Mouse (Mus musculus): ENCODE results near the gene Zzef1. TPM values are rescaled to one million over a fixed set of nuclear protein-coding genes. Genes with fewer than 3 reads are reported as not detected.

Gene Zzef1
- polyA plus RNA-seq, 1 experiment from 2014 or later = 6.9 TPM

- TF ChIP-seq CTCF (IDR thresholded peaks at IDR 0.05; ENCODE audit: low read depth) = no peak
Measured at GRCm38 (mm10) chr11:72801182-72801581, 5.2 kb downstream of the Zzef1 start.

GRCm38 (mm10) chr11:72803038-72803437, 7.0 kb downstream of the Zzef1 start:
- Histone ChIP-seq H3K9me3 (replicated peaks; ENCODE audit: low read length) (no peaks in the 10 kb centered on the region), H3K4me3 (replicated peaks; ENCODE audit: low read depth, low read length) (no peak overlapping the region), H3K27ac (no peak overlapping the region), H3K4me2 (ENCODE audit: low read length) (no peak overlapping the region), H3K36me3 (ENCODE audit: insufficient read depth, low read length) (no peaks in the 10 kb centered on the region), H3K27me3 (ENCODE audit: insufficient read depth, low read length) (no peaks in the 10 kb centered on the region), H3K4me1 (replicated peaks; ENCODE audit: insufficient read depth, low read length) (no peaks in the 10 kb centered on the region), H3K9ac (ENCODE audit: low read depth, low read length) (no peak overlapping the region)
- DNase-seq (ENCODE audit: low spot score) = no peak
- ATAC-seq (replicated peaks; ENCODE audit: low FRiP score, low read depth) = no peak
- 71% methylated on average over 3 of the region's 3 CpGs for WGBS
- no peak for TF ChIP-seq CTCF (IDR thresholded peaks at IDR 0.05; ENCODE audit: low read depth)

More at GRCm38 (mm10) chr11:72801182-72801581, 5.2 kb downstream of the Zzef1 start:
- ATAC-seq (replicated peaks; ENCODE audit: low FRiP score, low read depth) (no peak), DNase-seq (ENCODE audit: low spot score) (no peak)
- H3K36me3 ChIP-seq (ENCODE audit: insufficient read depth, low read length) = no peaks in the 10 kb centered on the region
- no peak overlapping the region for H3K4me2 ChIP-seq (ENCODE audit: low read length)
- H3K9ac ChIP-seq (ENCODE audit: low read depth, low read length) = no peak overlapping the region
- no peak overlapping the region for H3K27ac ChIP-seq
- H3K9me3 ChIP-seq (replicated peaks; ENCODE audit: low read length) = no peaks in the 10 kb centered on the region
- no peaks in the 10 kb centered on the region for H3K27me3 ChIP-seq (ENCODE audit: insufficient read depth, low read length)
- H3K4me3 ChIP-seq (replicated peaks; ENCODE audit: low read depth, low read length) = no peak overlapping the region
- H3K4me1 ChIP-seq (replicated peaks; ENCODE audit: insufficient read depth, low read length) = no peaks in the 10 kb centered on the region

- Histone ChIP-seq H3K36me3 (ENCODE audit: insufficient read depth, low read length) (no peaks in the 10 kb centered on the region), H3K4me1 (replicated peaks; ENCODE audit: insufficient read depth, low read length) (no peaks in the 10 kb centered on the region), H3K9me3 (replicated peaks; ENCODE audit: low read length) (no peaks in the 10 kb centered on the region), H3K27me3 (ENCODE audit: insufficient read depth, low read length) (no peaks in the 10 kb centered on the region), H3K4me3 (replicated peaks; ENCODE audit: low read depth, low read length) (no peak overlapping the region), H3K4me2 (ENCODE audit: low read length) (no peak overlapping the region), H3K27ac (no peak overlapping the region), H3K9ac (ENCODE audit: low read depth, low read length) (no peak overlapping the region)
- ATAC-seq (replicated peaks; ENCODE audit: low FRiP score, low read depth) = no peak
- TF ChIP-seq CTCF (IDR thresholded peaks at IDR 0.05; ENCODE audit: low read depth) = no peak
- DNase-seq (ENCODE audit: low spot score) = no peak
Measured at GRCm38 (mm10) chr11:72804586-72804985, 8.6 kb downstream of the Zzef1 start.

- H3K27me3 ChIP-seq (ENCODE audit: insufficient read depth, low read length) = no peaks in the 10 kb centered on the region
- ATAC-seq (replicated peaks; ENCODE audit: low FRiP score, low read depth) = no peak
- H3K36me3 ChIP-seq (ENCODE audit: insufficient read depth, low read length) = no peaks in the 10 kb centered on the region
- no peak overlapping the region for H3K9ac ChIP-seq (ENCODE audit: low read depth, low read length)
- 96% methylated on average over 3 of the region's 3 CpGs for WGBS
- H3K27ac ChIP-seq = no peak overlapping the region
- TF ChIP-seq CTCF (IDR thresholded peaks at IDR 0.05; ENCODE audit: low read depth) = no peak
- no peaks in the 10 kb centered on the region for H3K9me3 ChIP-seq (replicated peaks; ENCODE audit: low read length)
- DNase-seq (ENCODE audit: low spot score) = no peak
- H3K4me3 ChIP-seq (replicated peaks; ENCODE audit: low read depth, low read length) = no peak overlapping the region
- H3K4me2 ChIP-seq (ENCODE audit: low read length) = no peak overlapping the region
- no peaks in the 10 kb centered on the region for H3K4me1 ChIP-seq (replicated peaks; ENCODE audit: insufficient read depth, low read length)
Measured at GRCm38 (mm10) chr11:72805232-72805631, 9.2 kb downstream of the Zzef1 start.

GRCm38 (mm10) chr11:72806556-72806955, 10.5 kb downstream of the Zzef1 start:
- no peak overlapping the region for H3K4me2 ChIP-seq (ENCODE audit: low read length)
- ATAC-seq (replicated peaks; ENCODE audit: low FRiP score, low read depth) = no peak
- 66% methylated on average over 2 of the region's 2 CpGs for WGBS
- no peaks in the 10 kb centered on the region for H3K27me3 ChIP-seq (ENCODE audit: insufficient read depth, low read length)
- H3K36me3 ChIP-seq (ENCODE audit: insufficient read depth, low read length) = no peaks in the 10 kb centered on the region
- TF ChIP-seq CTCF (IDR thresholded peaks at IDR 0.05; ENCODE audit: low read depth) = no peak
- H3K4me3 ChIP-seq (replicated peaks; ENCODE audit: low read depth, low read length) = no peak overlapping the region
- no peak overlapping the region for H3K27ac ChIP-seq
- no peaks in the 10 kb centered on the region for H3K4me1 ChIP-seq (replicated peaks; ENCODE audit: insufficient read depth, low read length)
- H3K9me3 ChIP-seq (replicated peaks; ENCODE audit: low read length) = no peaks in the 10 kb centered on the region
- H3K9ac ChIP-seq (ENCODE audit: low read depth, low read length) = no peak overlapping the region
- no peak for DNase-seq (ENCODE audit: low spot score)

- no peaks in the 10 kb centered on the region for H3K4me1 ChIP-seq (replicated peaks; ENCODE audit: insufficient read depth, low read length)
- no peak overlapping the region for H3K4me2 ChIP-seq (ENCODE audit: low read length)
- no peaks in the 10 kb centered on the region for H3K27me3 ChIP-seq (ENCODE audit: insufficient read depth, low read length)
- no peak for DNase-seq (ENCODE audit: low spot score)
- H3K4me3 ChIP-seq (replicated peaks; ENCODE audit: low read depth, low read length) = no peak overlapping the region
- no peaks in the 10 kb centered on the region for H3K9me3 ChIP-seq (replicated peaks; ENCODE audit: low read length)
- no peak for TF ChIP-seq CTCF (IDR thresholded peaks at IDR 0.05; ENCODE audit: low read depth)
- no peak for ATAC-seq (replicated peaks; ENCODE audit: low FRiP score, low read depth)
- H3K9ac ChIP-seq (ENCODE audit: low read depth, low read length) = no peak overlapping the region
- 72% methylated on average over 4 of the region's 4 CpGs for WGBS
- no peak overlapping the region for H3K27ac ChIP-seq
- no peaks in the 10 kb centered on the region for H3K36me3 ChIP-seq (ENCODE audit: insufficient read depth, low read length)
Measured at GRCm38 (mm10) chr11:72807992-72808391, 12.0 kb downstream of the Zzef1 start.

GRCm38 (mm10) chr11:72813687-72814086, 17.7 kb downstream of the Zzef1 start:
- Histone ChIP-seq H3K9ac (ENCODE audit: low read depth, low read length) (no peak overlapping the region), H3K4me2 (ENCODE audit: low read length) (no peak overlapping the region), H3K27me3 (ENCODE audit: insufficient read depth, low read length) (no peaks in the 10 kb centered on the region), H3K27ac (no peak overlapping the region), H3K9me3 (replicated peaks; ENCODE audit: low read length) (no peaks in the 10 kb centered on the region), H3K4me1 (replicated peaks; ENCODE audit: insufficient read depth, low read length) (no peaks in the 10 kb centered on the region), H3K4me3 (replicated peaks; ENCODE audit: low read depth, low read length) (no peak overlapping the region), H3K36me3 (ENCODE audit: insufficient read depth, low read length) (peaks cover under 1% of the 10 kb centered on the region; the same call in 1 of the 2 replicates)
- no peak for ATAC-seq (replicated peaks; ENCODE audit: low FRiP score, low read depth)
- WGBS = 96% methylated on average over 4 of the region's 5 CpGs
- no peak for TF ChIP-seq CTCF (IDR thresholded peaks at IDR 0.05; ENCODE audit: low read depth)
- no peak for DNase-seq (ENCODE audit: low spot score)
